Mouse (Mus musculus) layer of hippocampus, adult 18-20 months (tissue): ENCODE results near the gene Dctpp1. TPM values are rescaled to one million over a fixed set of nuclear protein-coding genes. Genes with fewer than 3 reads are reported as not detected.
A peak's percentile ranks its signal among the peaks of the same experiment; 100 is the strongest.
"Not testable (repeated sequence)": the region's sequence is repeated elsewhere in the genome, so short reads cannot be mapped to it uniquely, and the experiment has no call there.

Experiments
- DNase-seq, 2 experiments: peaks; one replicate each; pipeline ENCODE4 v3.0.0; 2022; ENCODE audit warnings: low spot score in 2 of 2
- total RNA-seq, 2 experiments: library from RNA; stranded (reverse); gene quantifications; 2 replicates each; pipeline ENCODE4 v1.2.3; 2021

The Dctpp1 gene
- total RNA-seq, 2 experiments from 2014 or later = 22.0 to 22.8 TPM

GRCm38 (mm10) chr7:127271093-127271492, 10.6 kb upstream of the Dctpp1 start:
- DNase-seq = no peak

- DNase-seq = no peak
Measured at GRCm38 (mm10) chr7:127270666-127271065, 10.2 kb upstream of the Dctpp1 start.

GRCm38 (mm10) chr7:127270256-127270655, 9.7 kb upstream of the Dctpp1 start:
- DNase-seq = no peak

DNA sequence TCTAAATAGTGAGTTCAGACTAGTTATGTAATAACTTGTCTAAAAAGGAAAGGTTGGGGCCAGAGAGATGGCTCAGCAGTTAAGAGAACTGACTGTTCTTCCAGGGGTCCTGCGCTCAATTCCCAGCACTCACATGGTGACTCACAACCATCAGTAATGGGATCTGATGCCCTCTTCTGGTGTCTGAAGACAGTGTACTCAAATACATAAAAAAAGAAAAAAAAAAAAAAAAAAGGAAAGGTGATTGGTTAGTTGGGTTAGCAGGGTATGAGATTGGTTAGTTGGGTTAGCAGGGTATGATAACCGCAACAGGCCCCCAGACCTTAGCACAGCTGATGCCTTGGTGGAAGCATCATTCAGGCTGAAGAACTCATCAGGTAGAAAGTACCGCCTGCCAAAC, 3.0 kb upstream of the Dctpp1 start:
- DNase-seq = no peak

DNA sequence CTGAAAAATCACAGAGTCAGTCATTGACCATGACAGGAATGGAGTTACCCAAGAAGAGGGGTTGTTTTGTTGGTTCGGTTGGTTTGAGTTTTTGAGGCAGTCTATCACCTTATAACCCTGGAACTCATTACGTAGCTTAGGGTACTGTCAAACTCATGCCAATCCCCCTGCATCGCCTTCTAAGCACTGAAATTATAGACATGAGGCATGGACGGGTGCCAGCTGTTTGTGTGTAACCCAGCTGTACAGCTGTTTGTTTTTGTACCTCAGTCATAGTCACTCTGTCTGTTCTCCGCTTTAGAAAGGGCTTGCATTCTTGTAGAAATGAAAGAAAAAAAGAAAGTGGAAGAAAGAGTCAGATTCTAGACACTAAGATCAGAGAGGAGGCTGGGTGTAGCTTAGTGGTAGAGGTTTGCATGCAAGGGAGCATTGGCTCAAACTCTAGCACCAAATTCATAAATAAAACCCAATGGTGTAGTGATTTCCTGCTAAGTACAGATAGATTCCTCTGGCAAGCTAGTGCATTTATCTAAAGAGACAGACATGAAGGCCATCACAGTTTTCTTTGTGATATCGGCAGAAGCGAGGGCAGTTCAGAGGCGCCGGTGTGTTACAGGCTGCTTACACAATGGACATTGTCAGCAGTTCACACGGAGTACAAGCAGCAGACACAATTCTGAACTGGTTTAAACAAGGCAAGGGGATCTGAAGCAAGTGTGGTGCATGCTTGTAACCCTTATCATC, 1.9 kb upstream of the Dctpp1 start:
- no peak for DNase-seq

DNA sequence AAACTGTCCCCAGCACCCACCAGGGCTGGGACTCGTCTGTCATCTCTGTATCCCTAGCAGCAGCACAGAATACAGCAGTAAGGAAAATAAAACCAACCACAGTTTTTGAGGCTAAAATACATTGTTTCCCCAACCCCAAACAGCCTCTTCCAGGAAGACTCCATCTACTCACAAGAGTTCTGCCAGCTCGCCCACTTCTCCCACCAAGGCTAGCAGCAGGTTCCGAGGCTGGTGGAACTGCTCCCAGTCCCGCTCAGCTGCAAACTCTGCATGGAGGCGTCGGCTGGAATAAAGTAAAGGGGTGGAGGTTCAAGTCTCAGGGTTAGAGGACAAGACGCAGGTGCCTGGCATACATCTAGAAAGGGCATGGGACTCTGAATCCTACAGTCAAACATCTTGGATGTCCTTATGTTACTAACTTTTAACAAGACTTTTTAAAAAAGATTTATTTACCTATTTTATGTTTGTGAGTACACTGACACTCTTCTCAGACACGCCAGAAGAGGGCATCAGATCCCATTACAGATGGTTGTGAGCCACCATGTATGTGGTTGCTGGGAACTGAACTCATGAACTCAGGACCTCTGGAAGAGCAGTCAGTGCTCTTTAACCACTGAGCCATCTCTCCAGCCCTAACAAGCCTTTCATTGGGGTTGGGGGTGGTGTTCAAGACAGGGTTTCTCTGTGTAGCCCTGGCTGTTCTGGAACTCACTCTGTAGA, 1.2 kb downstream of the Dctpp1 start:
- DNase-seq = no peak

DNA sequence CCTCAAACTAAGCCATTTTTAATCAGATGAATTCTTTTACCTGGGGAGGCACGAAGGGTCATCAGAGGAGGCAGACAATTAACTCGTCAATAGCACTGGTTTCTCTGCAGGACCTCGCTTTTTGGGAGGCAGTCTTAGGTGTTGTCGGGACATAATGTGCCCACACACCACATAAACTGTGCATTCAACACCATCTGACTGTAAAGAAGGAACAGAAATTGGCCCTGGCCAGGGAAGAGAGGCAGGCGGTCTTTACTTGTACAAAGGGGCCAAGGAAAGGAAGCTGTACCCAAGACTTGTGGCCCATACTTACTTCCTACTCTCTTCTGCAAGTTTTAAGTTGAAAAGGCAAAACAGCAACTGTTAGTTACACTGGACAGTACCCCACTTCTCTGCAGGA, 4.0 kb downstream of the Dctpp1 start:
- no peak for DNase-seq

- no peak for DNase-seq
Measured at GRCm38 (mm10) chr7:127255965-127256364, 4.5 kb downstream of the Dctpp1 start.

- no peak for DNase-seq
Measured at GRCm38 (mm10) chr7:127255008-127255407, 5.5 kb downstream of the Dctpp1 start.

GRCm38 (mm10) chr7:127253821-127254769, 6.4 kb downstream of the Dctpp1 start:
- peak; percentile 95 to 96 for DNase-seq

DNA sequence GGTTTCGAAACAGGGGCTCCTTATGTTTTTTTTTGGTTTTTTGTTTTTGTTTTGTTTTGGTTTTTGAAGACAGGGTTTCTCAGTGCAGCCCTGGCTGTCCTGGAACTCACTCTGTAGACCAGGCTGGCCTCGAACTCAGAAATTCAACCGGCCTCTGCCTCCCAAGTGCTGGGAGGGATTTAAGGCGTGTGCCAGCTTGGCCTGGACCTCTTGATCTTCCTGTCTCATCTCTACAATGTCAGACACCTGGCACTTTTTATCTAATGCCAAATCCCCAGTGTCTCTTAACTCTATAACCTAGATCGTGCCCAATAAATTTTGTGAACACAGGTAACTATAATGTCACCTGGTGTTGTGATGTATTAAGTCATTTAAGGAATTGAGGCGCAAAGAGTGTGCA, 7.2 kb downstream of the Dctpp1 start:
- no peak for DNase-seq

GRCm38 (mm10) chr7:127252414-127252813, 8.1 kb downstream of the Dctpp1 start:
- DNase-seq = no peak

DNA sequence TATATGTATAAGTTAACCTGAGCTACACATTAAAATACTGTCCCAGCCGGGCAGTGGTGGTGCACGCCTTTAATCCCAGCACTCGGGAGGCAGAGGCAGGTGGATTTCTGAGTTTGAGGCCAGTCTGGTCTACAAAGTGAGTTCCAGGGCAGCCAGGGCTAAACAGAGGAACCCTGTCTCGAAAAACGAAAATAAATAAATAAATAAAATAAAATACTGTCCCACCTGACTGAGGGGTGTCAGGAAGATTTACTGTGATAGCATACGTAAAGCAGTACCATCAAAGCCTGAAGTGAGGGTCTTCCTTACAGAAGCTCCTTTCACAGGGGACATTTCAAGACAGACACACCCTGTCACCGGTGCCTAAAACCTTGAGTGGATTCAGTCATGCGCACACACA, 10.0 kb downstream of the Dctpp1 start:
- not testable (repeated sequence) for DNase-seq

GRCm38 (mm10) chr7:127244658-127245510, 15.6 kb downstream of the Dctpp1 start:
- no peak for DNase-seq

DNA sequence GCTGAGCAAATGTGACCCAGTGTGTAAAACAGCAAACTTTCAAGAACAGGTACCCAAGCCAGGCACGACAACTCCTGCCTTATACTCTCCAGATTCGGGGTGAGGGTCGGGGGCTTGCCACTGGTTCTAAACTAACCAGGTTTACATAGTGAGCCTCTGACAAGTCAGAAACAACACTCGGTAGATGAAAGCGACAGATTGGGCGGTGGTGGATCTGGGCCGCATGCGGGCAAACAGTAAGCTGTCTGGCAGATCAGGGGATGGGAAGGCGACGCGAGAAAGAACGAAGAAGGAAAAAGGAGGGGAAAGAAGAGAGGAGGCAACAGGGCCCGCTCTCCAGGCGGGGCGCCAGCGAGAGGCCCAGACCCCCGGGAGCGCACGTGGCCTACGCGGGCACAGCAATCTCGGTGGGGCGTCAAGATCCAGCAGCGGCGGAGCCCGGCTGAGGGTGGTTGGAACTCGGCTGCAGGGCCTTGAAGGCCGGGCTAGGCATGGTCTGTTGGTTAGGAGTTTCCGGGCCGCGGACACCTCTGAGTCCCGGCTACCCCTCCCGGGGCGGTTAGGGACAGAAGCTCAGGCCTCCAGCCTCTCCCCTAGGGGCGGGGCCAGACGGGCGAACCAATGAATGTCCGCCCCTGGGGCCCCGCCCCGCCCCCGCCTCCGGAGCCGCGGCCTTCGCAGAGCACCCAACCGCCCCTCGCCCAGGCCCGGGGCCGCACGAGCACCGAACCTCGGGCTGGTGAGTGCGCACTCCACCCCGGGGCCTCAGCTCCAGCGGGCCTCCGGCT, 16.4 kb downstream of the Dctpp1 start, which contains the start of gene Zfp771:
TSS of gene Zfp771 (plus strand) at position 405 of the 788 bp plus-strand sequence.
- DNase-seq = peak; percentile 88 to 94

DNA sequence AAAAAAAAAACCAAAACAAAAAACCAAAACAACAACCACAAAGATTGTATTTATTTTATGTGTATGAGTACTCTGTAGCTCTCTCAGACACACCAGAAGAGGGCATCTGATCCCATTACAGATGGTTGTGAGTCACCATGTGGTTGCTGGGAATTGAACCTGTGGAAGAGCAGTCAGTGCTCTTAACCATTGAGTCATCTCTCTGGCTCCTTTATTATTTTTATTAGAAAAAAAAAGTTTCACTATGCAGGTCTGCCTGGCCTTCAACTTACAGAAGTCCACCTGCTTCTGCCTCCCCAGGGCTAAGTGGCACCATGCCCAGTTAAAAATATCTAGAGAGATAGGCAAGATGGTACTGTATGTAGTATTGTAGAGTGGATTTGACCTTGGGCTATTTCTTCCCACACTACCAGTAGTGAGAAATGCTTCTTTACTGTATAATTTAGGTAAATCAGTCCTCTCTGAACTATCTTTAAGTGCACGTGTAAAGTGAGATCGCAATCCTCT, 17.1 kb downstream of the Dctpp1 start:
- DNase-seq = no peak

DNA sequence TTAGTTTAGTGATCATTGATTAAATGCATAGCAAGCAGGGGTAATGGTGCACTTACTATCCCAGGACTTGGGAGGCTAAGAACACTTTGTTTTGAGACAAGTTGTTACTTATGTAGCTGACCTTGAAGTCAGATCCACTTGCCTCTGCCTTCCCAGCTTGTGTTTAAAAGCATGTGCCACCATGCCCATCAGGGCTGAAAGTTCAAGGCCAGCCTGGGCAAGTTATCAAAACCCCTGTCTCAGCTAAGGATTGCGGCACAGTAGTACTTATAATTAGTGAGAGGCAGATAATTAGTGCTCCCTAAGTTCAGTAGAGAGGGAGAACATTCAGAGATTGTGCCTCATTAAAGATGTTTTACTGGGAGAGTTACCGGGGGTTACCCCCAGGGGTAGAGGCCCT, 25.7 kb downstream of the Dctpp1 start:
- DNase-seq = no peak

DNA sequence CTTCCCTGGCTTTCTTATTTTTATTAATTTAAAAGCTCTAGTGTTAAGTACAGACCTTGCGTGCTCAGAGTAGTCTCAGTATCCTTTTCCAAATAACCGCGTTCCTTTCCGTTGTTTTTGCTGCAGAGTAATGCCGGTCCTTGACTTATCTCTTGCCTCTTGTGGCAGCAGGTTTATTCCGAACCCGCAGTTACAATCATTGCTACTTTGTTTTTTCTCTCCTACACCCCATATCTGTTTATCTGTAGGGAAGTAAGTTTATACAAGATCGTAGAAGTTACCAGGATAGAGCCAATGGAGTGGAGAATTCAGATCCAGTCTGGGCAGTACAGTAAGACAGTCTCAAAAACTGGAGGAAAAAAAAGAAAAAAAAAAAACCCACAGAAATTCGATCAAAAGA, 26.7 kb downstream of the Dctpp1 start:
- DNase-seq = no peak

GRCm38 (mm10) chr7:127233368-127233749, 27.1 kb downstream of the Dctpp1 start:
- peak in 1 of 2 experiments; percentile 39 for DNase-seq
